Mouse (Mus musculus) E14TG2a.4 (cell line): ENCODE measurements around the gene Gsg1.

Experiments used
- CTCF ChIP-seq: conservative IDR thresholded peaks from 2 replicates; pipeline ENCODE4 v1.5.1; 2014; ENCODE audit warnings: low read length
- NANOG ChIP-seq: IDR thresholded peaks from 2 replicates; pipeline ENCODE4 v1.6.1; 2014; ENCODE audit warnings: borderline replicate concordance, low read length, mixed read lengths

GRCm38 (mm10) chr6:135197921-135198532 lies 56.1 kb downstream of the Gsg1 start, which contains the start of the genes Fam234b and Hebp1:
- no peak for TF ChIP-seq CTCF
- TF ChIP-seq NANOG: no peak
